Mouse (Mus musculus) cerebellum, postnatal 36 days (tissue): ENCODE data around the gene Fbxw13.
"Not testable (repeated sequence)": the region's sequence is repeated elsewhere in the genome, so short reads cannot be mapped to it uniquely, and the experiment has no call there.

Experiments used
- DNase-seq, 2 experiments: peaks; one replicate each; pipeline ENCODE4 v3.0.0; 2021 to 2022; ENCODE audit warnings: mixed read lengths in 2 of 2

Fbxw13 gene

DNA sequence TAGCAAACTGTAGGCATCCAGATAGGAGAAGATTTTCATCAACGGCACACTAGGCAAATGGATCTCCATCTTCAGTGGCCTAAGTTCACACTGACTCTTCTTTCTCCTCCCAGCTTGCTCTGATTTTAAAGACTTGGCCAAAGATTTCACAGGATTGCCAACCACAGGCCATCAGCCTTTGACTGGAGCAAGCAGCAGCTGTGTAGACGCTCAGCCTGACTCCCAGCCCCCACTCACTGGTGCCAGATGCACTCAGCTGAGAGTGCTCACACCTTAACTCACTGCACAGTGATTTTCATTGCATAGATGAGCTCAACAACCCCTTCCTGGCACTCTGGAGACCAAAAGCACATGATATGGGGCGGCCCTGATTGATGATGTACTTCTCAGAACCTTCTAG lies at the start of gene Fbxw13:
Gene Fbxw13 (minus strand): TSS at position 101 of the 400 bp plus-strand sequence.
- DNase-seq: not testable (repeated sequence)

DNA sequence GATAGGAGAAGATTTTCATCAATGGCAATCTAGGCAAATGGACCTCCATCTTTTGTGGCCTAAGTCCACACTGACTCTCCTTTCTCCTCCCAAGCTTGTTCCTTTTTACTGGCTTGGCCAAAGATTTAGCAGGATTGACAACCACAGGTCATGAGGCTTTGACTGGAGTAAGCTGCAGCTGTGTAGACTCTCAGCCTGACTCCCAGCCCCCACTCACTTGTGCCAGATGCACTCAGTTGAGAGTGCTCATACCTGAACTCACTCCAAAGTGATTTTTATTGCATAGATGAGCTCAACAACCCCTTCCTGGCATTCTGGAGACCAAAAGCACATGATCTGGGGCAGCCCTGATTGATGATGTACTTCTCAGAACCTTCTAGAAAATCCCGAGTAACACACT lies 38.9 kb upstream of the Fbxw13 start, which contains the start of gene Fbxw20:
Gene Fbxw20 (minus strand): TSS at position 101 of the 400 bp plus-strand sequence.
- no peak for DNase-seq

DNA sequence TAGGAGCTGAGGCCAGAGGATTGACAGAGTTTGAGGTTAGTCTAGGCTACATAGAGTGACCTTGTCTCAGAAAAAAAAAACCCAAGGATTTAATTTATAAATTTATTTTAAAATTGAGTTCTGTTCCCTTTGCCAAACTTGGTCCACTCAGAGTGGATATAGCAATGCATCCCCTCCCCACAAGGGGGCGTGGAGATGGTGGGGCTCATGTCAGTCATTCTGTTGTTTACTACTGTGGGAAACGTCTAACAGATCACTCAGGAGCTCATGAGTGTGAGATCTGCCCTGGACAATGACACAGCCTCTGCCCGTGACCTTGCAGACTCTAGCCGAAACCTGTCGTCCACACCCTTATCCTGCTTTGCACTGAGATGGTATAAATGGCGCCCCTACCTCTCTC lies 22.7 kb upstream of the Fbxw13 start:
- no peak for DNase-seq

DNA sequence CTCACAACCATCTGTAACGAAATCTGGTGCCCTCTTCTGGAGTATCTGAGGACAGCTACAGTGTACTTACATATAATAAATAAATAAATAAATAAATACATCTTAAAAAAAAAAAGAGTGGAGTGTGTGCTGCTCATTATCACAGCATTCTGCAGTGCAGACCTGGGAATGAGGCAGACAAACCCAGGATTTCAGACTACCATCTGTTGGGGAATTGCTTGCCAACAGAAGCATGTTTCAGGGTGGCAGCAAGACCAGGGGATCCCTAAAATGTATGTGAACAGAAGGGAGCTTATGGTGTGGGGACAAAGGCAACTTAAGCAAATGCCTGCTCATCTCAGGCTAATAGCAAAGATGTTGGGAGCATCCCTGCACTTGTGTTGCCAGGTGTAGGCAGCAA lies 5.6 kb upstream of the Fbxw13 start:
- DNase-seq: not testable (repeated sequence)

DNA sequence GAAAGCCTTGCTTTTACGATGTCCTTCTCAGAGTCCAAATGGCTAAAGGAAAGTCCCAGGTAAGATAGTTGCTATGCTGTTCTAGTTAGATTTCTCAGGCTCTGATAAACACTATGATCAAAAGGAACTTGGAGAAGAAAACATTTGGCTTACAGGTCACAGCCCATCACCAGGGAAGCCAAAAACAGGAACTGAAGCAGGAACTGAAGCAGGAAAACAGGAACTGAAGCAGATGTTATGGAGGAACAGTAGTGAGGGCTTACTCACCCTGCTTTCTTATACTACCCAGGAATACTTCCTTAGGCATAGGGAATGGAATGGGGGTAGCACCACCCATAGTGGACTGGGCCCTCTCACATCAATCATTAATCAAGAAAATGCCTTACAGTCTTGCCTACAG lies 4.6 kb upstream of the Fbxw13 start:
- DNase-seq: no peak

DNA sequence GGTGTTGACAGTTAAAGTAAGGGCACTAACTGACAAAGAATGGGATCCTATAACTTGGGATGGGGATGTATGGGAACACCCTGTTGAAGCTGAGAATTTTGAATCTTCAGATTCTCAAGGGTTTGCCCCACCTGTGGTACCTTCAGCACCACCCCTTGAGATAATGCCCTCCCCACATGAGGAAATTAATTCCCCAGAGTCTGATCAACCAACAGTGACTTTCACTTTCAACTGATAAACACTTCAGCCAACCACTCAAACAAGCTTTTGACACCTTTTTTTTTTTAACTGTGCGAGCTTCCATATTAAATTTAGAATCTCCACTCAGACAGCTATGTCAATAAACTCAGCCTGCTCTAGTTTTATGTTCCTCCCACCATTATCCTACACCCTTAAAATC lies 3.6 kb upstream of the Fbxw13 start:
- no peak for DNase-seq

DNA sequence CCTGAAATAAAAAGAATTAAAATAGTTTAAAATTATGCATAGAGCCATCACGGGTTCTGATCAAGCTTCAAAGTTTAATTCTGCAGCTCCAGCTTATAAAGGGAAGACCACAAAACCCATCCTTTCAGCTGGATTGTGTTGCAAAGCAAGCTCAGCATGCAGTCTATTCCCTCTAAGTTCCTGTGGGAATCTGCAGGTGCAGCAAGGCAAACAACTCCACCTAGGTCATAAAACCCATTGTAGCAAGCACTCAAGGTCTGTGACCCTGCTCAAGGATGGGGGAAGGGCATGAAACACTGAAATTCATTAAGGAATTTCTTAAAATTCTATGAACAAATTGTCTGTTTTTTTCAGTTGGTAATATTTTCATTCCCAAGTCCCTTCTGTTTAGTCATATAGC lies 18.6 kb downstream of the Fbxw13 start:
- DNase-seq: no peak

DNA sequence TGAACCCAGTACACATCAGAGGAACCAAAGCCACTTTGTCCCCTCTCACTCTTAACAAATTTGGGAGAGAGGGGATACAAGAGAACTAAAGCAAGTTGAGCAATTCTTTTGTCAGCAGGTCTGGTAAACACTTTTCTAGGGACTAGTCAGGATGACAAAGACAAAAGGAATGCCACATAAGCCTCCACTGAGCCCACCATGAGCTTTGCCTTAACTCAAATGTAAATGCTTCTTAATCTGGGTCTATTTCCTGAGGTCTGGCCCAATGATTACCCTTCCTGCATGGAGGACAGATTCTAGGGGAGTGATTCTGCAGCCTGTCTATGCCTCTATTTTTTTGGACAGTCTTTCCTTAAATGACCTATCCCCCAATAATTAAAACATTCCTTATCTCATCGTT lies 19.5 kb downstream of the Fbxw13 start:
- DNase-seq: no peak

DNA sequence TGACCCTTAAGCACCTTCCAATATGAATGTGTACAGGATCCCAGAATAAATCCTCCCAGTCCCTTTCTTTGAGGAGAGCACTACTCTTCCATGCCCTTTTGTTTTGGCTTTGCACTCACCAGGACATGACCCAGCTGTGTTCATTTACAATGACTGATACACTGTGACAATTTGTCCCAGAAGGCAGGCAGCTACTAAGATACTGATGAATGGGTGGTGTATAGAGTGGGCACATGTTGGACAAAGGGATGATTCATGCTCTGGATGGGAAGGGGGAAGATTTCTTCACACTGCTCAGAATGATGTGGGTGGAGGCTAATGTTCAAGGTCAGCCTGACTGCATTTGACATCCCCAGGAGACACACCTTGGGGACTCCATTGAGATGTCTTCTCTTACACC lies 28.5 kb downstream of the Fbxw13 start:
- no peak for DNase-seq

DNA sequence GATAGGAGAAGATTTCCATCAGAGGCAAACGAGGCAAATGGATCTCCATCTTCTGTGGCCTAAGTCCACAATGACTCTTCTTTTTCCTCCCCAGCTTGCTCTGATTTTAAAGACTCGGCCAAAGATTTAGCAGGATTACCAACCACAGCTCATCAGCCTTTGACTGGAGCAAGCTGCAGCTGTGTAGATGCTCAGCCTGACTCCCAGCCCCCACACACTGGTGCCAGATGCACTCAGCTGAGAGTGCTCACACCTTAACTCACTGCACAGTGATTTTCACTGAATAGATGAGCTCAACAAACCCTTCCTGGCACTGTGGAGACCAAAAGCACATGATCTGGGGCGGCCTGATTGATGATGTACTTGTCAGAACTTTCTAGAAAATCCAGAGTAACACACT lies 33.8 kb downstream of the Fbxw13 start, which contains the start of gene Fbxw21:
Gene Fbxw21 (minus strand): TSS at position 101 of the 400 bp plus-strand sequence.
- DNase-seq: no peak

DNA sequence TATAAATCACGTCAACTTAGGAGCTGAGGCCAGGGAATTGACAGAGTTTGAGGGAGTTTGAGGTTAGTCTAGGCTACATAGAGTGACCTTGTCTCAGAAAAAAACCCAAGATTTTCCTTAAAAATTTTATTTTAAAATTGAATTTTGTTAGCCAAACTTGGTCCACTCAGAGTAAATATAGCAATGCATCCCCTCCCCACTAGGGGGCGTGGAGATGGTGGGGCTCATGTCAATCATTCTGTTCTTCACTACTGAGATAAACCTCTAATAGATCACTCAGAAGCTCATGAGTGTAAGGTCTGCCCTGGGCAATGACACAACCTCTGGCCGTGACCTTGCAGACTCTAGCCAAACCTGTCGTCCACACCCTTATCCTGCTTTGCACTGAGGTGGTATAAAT lies 55.4 kb downstream of the Fbxw13 start:
- not testable (repeated sequence) for DNase-seq

DNA sequence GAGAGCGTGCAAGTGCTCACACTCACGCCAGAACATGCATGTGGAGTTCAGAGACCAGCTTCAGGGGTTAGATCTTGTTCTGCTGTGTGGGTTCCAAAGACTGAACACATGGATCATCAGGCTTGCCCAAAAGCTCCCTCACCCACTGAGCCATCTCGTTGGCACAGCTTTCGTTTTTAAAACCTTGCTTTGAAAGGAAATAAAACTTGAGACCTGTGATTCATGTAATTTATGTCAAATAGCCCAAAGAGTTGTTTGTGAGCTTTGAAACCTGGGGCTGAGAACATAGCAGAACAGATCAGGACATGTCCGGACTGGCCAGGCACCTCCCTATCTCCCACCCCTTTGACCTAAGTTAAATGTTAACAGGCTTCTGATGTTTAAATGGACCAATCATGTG lies 65.7 kb downstream of the Fbxw13 start:
- no peak for DNase-seq
